Mouse (Mus musculus) regulatory T cell (primary cell): ENCODE measurements around the gene Tepsin.

Experiments
- in situ Hi-C: fragments of 300-600 bp; cut with MboI, MseI; formaldehyde crosslinking; loops from one replicate; pipeline ENCODE4 v1.15.1; 2025; ENCODE audit warnings: high pct_unique_total_duplicates

Tepsin gene

DNA sequence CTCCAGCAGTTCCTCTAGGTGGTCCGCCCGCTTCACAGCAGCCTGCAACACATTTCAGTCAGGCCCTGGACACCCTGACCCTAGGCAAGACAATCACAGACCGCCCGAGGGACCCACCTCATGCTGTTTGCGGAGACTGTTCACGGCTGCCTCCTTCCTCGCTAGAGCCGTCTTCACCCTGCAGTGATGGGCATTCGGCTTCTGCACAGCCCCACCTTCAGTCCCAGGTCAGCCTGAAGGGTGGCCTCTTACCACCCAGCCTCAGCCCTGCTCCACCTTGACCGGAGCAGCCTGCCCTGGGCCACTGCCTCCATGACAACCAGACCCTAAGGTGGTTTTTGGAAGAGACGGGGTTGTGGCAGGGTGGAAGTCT, 33.9 kb downstream of the Tepsin start:
- in situ Hi-C loops = loop anchor here (10.0 kb wide), 1 partner anchor 1640 kb away; the partner anchor contains the start of gene Metrnl

GRCm38 (mm10) chr11:120064006-120064667, 34.4 kb downstream of the Tepsin start:
- in situ Hi-C loops = loop anchor here (10.0 kb wide), 1 partner anchor 1641 kb away; the partner anchor contains the start of gene Metrnl

GRCm38 (mm10) chr11:120063326-120063725, 35.2 kb downstream of the Tepsin start:
- in situ Hi-C loops = loop anchor here (10.0 kb wide), 1 partner anchor 1641 kb away; the partner anchor contains the start of gene Metrnl

DNA sequence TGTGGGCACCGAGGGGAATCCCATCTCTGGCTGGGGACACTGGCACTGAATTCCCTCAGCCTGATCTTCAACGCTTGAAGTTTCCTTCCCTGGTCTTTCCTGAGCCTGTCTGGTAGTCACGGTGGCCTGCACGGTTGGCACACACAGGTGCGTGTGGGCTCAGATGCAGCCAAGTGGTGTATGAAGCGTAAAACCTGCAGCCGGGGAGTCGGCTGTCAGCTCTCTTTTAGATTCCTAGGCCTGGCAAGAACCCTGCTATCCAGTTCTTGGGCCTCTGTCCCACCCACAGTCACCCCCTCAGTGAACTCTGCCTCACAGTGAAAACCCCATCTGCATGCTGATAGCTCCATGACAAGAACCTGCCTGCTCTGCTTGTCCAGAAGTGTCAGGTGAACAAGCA, 37.9 kb downstream of the Tepsin start:
- in situ Hi-C loops = loop anchor here (10.0 kb wide), 1 partner anchor 1644 kb away; the partner anchor contains the start of gene Metrnl

DNA sequence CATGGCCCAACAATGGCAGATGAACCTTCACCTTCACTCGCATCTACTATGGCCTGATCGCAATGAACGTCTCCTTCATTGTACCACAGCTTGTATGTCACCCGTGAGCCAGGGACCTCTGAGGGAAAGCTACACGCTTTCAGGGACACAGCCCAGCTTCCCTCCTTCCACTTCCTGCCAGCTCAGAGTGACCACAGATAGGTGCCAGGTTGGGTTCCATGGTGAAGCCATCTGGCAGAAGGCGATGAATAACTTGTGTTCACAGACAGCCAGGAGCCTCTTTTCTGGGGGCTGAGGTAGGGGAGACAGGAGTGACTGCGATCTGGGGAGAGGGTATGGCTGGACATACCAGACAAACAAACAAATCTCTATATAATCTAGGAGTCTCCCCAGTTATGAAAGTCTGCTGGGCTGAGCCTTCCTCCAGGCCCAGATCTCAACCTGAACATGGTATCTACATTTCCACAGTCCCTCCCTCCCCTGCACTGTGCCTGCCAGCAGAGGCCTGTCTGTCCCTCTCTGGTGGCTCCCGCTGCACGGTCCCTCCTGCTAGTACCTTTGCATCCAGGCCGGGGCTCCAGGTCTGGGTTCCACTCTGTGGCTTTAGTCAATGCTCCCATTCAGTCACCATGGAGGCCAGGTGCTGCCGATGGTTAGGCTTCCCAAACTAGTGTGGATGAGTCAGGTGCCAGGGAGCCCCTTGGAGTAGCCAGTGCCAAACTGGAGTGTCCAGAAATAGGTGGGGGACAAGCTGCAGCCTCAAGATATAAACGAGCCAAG, 42.4 kb downstream of the Tepsin start:
- in situ Hi-C loops = no loop called here

- in situ Hi-C loops = no loop called here
Observed at GRCm38 (mm10) chr11:120053846-120054245, 44.7 kb downstream of the Tepsin start.

DNA sequence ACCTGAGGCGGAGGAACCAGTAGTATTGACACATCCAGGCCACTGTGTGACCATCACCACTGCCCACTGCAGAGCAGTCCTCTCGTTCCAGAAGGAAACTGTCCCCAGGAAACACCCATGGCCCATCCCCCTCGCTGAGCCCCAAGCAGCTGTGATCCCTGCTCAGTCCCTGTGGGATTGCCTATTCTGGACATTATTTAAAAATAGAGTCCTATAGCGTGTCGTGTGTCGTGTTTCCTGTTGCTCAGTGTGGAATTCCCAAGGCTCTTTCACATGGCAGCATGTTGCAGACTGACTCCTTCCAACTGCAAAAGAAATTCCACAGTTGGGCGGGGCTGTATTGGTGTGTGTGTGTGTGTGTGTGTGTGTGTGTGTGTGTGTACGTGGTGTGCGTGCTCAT, 46.3 kb downstream of the Tepsin start:
- in situ Hi-C loops = no loop called here

GRCm38 (mm10) chr11:120051124-120051811, 47.3 kb downstream of the Tepsin start:
- in situ Hi-C loops = no loop called here

- in situ Hi-C loops = no loop called here
Observed at GRCm38 (mm10) chr11:120049067-120049466, 49.5 kb downstream of the Tepsin start.

DNA sequence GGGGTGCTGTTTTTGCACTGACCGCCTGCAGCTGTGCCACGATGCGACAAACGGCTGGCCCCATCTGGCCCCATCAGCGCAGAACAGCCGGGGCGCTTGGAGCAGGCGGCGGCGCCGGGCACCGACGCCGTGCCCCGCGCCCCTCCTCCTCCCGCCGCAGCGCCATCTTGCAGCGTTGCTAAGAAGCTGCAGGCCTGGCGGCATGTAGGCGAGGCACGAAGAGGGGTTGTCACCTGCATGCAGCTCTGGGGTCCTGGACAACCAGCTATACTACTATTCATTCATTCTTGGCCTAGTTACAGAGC, 50.3 kb downstream of the Tepsin start:
- in situ Hi-C loops = no loop called here

- in situ Hi-C loops = no loop called here
Observed at GRCm38 (mm10) chr11:120047531-120048251, 50.8 kb downstream of the Tepsin start.

GRCm38 (mm10) chr11:120046553-120047191, 51.9 kb downstream of the Tepsin start, which contains the start of gene Aatk:
TSS of gene Aatk (minus strand) at chr11:120047167.
- in situ Hi-C loops = no loop called here

DNA sequence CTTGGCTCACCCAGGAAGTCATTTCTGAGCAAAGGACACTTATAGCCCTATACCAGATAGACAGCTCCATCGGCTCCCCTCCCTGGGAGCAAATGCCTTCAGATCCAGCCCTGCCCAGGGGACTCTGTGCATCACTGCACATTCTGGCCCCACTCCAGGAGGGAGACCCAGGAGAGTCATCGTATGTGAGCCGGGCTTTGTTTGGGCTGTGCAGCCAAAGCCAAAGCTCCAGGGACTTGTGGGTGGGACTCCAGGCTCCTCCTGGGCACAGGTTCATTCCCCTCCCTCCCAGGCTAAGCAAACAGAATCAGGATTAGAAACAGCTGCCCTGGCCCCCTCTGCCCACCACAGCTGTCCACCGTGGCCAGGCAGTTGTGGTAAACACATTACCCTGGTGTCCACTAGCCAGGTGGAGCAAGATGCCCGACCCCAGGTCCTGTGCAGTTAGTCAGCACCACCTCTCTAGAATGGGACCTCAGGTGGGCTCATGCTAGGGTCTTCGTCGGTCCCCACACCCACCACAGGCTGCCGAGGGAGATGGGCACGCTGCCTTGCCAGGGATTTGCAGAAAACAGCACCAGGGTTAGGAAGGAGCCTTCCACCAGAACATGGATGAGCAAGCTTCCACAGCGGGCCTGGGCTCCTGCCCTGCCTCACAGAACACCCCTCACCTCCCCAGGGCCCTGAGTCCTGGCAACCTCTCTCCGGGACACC, 52.5 kb downstream of the Tepsin start:
- in situ Hi-C loops = no loop called here

- in situ Hi-C loops = no loop called here
Observed at GRCm38 (mm10) chr11:120045341-120045740, 53.2 kb downstream of the Tepsin start.

DNA sequence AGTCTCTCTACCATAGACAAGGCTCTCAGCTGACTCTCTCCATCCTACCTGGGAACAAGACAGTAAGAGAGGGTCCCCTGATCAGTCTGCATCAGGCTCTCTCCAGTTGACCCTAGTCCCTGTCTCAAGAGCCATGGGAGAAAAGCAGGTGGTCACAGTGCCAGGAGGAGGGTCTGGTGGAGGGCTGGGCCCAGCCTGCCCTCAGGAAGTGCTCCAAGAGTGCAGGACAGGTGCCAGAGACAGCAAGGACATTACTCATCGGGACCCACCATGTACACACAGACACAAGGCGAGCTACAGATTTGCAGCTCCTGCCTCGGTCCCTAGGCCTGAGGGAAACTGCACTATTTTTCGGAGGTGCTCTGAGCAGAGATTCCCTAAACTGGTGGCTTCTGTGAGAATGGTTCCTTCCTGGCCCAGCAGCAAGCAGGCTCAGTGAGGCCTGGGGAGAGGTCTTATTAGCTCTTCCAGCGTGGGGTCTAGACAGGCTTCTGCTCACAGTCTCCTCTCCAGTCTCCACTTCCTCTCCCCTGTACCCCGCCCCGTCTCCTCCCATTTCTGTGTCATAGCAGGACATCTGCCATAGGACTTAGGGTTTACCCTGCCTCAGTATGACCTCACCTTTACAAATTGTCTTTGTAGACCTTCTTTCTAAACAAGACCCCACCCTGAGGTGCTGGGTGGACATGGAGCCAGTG, 56.2 kb downstream of the Tepsin start:
- in situ Hi-C loops = no loop called here

DNA sequence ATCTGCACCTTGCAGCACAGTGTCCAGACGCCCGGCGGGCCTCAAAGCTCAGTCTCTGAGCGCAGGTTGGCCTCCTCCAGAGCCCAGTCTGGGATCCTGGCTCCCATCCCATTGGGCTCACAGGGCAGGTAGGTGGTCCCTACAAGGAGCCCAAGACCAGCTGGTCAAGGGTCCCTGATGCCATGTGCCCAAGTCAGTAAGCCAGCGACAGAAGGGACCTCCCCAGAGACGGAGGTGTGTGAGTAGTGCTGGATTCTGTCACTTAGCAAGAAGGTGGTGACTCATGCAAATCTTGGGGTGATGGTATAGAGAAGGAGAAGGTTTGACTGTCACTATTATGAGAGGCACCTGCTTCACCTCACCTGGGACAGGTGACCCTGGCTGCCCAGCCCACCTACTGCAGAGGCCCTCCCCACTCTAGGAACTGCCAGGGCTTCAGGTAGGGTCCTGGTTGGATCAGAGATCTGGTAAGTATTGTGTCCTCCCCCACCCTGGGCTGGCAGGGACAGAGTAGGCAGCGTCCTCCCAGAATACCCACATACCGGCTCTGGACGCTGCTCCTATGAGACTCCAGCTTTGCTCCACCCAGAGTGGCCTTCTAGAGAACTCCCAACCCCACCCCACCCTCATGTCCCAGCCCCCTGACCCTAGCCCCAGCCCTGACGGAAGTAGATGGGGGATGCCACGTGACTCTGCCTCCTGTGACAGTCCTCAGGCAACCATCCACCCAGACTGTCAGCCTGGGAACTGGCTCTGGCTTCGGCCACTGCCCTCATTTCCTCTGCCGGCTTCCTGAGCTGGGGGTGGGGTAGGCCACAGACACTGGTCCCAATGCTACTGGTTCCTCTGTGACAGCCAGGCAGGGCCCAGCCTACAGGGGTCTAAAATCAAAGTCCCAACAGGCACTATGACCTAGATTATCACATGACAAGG, 57.1 kb downstream of the Tepsin start:
- in situ Hi-C loops = no loop called here
